Mouse (Mus musculus): ENCODE measurements around the gene Plac9a.
"Not testable (repeated sequence)": the region's sequence is repeated elsewhere in the genome, so short reads cannot be mapped to it uniquely, and the experiment has no call there.

GRCm38 (mm10) chr14:25936867-25937630 is 34.1 kb upstream of the Plac9a start:
- not testable (repeated sequence) for TF ChIP-seq CTCF (IDR thresholded peaks at IDR 0.05; ENCODE audit: borderline replicate concordance, control insufficient read depth, extremely low read depth, insufficient read depth, low read length, poor library complexity); POLR2A (IDR thresholded peaks at IDR 0.05; ENCODE audit: control insufficient read depth, extremely low read depth, insufficient read depth, low read length, poor library complexity)

All from thymus, adult 2 months (tissue).